Mouse (Mus musculus): ENCODE data around the gene Wdcp. TPM values are rescaled to one million over a fixed set of nuclear protein-coding genes. Genes with fewer than 3 reads are reported as not detected.

Gene Wdcp
- polyA plus RNA-seq (2015; fragmentation: Nextera tagmentation; extraction: Ambion mirVana) = 17.4 and 21.3 TPM in 2 replicates

DNA sequence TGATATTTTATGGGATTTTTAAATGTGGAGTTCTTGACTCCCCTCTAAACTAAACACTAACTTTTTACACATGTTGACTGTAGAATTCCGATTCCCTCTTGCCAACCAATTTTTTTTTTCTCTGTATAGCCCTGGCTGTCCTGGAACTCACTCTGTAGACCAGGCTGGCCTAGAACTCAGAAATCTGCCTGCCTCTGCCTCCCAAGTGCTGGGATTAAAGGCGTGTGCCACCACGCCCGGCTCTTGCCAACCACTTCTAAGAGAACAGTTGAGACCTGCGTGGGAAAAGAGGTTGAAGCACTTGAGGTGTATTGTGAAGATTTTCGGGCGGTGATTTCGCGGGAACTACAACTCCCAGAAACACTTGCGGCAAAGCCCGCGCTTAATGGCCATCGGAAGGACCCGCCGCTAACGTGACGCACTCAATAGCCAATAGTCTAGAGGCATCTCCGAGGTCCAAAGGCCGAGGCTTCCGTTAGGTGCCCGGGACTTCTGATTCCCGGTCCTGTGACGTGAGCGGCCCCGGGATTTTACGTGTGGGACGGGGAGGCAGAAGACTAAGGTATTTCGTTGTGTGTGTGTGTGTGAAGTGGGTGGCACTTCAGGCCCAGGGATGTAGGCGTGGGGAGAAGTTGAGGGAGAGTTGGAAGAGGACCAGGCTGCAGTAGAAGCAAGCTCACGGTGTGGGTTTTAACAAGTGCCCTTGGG, at the start of gene Wdcp:
Gene Wdcp, plus strand, starts transcription at position 414 of the 708 bp plus-strand sequence.

DNA sequence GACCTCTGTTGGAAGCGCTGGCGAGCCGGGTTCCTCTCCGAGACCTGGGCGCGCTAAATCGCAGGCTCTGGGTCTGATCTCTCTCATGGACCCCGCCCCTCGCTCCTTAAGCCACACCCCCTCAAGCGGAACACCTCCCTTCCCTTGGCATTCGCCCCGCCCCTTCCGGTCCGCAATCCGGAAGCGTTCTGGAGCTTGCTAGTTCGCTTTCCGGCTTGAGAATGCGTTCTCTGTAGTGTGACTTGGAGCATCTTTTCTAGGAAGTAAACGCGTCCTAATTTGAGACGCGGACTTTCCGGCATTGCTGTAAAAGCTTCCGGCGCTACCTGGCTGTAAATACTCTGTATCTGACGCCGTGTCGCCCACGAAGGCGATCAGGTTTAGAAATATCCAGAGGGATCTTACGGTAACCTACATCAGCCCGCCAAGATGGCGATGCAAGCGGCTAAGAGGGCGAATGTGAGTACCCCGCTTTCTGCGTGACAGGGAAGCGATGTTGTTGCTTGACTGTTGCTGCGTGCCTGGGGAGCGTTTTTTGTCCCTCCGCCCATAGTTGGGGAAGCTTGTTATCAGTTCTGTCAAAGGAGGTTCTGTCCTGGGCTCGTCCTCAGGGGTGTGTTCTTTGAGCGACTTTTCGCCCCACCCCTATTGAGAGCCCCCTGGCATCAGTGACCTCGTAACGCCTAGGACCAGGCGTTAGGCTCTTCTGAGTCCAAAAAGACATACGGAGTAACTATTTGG, 25.6 kb upstream of the Wdcp start, which contains the start of gene Sf3b6:
Gene Sf3b6, plus strand, starts transcription at position 184 of the 741 bp plus-strand sequence.

DNA sequence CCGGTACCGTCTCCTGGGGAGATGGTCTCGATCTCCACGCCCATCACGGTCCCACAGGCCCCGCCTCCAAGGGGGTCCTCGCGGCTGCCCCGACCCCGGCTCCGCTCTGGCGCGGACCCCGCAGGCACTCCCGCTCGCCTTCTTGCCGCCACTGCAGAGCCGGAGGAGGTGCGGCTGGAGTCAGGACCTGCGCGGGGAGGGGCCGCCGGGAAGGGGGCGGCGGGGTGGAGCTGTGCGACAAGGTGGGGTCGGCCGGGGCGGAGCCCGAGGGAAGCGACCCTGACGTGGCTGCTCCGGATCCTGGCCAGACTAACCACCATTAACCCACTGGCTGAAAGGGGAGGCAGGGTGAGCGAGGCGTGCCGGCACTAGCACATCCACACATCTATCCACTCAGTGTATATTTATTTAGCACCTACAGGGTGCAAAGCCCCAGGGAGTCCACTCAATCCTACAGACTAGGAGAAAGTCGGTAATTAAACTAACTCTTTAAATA, 1.7 kb upstream of the Wdcp start, which contains the start of gene Fkbp1b:
Gene Fkbp1b, minus strand, starts transcription at position 200 of the 496 bp plus-strand sequence.

DNA sequence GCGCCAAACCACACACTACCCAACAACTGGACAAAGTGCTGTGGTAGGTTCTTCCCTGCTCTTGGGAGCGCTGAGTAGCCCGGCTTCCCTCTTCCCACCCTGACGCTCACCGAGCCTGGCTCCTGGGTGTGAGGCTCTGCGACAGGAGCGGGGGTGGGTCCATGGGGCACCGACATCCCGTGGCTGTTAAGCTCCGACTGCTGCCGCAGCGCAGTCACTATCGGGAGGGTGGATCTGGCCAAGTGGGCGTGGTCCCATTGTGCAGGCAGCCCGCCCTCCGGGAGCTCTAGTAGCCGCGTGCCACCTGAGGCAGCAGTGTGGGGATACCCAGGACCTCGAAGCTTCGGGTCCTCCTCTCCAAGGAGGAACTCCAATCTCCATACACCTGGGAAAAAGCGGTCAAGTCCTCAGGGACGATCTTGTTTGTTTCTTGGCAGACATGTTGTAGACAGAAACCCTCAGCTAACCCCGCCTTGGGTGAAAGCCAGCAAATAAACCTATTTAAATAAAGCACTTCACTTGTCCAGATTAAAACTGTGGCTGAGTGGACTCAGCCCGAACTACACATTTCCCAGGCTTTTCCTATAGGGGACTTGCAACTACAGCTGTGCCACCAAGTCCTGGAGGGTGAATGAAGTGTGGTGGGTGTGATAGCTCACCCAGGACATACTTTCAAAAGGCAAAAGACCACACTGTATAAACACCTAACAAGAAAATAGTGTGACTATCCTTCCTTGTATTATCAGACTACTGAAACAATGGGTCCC, 31.2 kb downstream of the Wdcp start, which contains the start of gene Mfsd2b:
Gene Mfsd2b, minus strand, starts transcription at position 199 of the 767 bp plus-strand sequence.

DNA sequence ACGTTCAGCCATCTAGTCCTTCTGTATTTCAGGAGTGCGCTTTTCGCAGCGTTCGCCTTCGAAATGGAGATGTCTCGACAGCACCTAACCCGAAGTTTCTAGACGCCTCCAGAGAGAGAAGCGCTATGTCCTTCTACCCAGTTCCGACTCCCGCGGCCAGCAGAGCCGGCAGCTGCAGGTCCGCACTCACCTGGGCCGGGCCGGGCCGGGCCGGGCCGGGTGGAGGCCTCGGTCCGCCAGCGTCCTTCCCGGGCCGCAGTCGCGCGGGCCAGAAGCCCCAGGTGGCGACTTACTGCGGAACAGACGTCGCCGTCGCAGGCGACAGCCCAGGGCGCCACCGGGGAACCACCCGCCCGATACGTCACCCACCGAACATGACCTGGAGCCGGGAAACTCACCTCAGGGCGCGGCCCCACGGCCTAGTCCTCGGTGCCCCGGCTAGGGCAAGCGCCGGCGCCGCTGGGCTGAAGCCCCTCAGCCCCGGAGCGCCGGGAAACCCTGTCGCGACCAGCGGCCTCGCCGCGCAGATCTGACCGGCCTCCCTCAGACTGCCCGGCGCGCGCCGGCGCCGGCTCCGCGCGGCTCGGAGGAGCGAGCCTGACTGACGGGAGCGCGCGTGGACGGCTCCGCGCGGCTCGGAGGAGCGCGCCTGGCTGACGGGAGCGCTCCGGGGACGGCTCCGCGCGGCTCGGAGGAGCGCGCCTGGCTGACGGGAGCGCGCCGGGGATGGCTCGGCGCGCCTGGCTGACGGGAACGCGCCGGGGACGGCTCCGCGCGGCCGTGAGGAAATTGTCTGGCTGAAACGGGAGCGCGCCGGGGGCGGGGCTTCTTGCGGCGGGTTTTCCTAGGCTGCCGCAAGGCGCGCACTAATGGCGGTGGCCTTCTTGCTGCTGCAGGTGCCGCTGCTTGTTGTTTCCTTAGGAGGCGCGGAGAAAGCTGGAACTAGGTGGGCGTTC, 64.1 kb downstream of the Wdcp start, which contains the start of gene Ubxn2a:
Gene Ubxn2a, minus strand, starts transcription at position 755 of the 956 bp plus-strand sequence.

Other genes with a start within 250 kb of the Wdcp start
- gene Fam228a, start 104.9 kb upstream of the Wdcp start, polyA plus RNA-seq (2015; fragmentation: Nextera tagmentation; extraction: Ambion mirVana) = 0.05 and 0.24 TPM in 2 replicates
- 1.7 and 1.8 TPM in 2 replicates for gene Pfn4, start 74.3 kb upstream of the Wdcp start, polyA plus RNA-seq (2015; fragmentation: Nextera tagmentation; extraction: Ambion mirVana)
- 1.3 and 1.5 TPM in 2 replicates for gene Fam228b, start 74.0 kb upstream of the Wdcp start, polyA plus RNA-seq (2015; fragmentation: Nextera tagmentation; extraction: Ambion mirVana)
- 284 and 288 TPM in 2 replicates for gene Sf3b6, start 25.8 kb upstream of the Wdcp start, polyA plus RNA-seq (2015; fragmentation: Nextera tagmentation; extraction: Ambion mirVana)
- gene Fkbp1b, start 1.7 kb upstream of the Wdcp start, polyA plus RNA-seq (2015; fragmentation: Nextera tagmentation; extraction: Ambion mirVana) = 3.7 and 4.4 TPM in 2 replicates
- 70.9 and 72.7 TPM in 2 replicates for gene Mfsd2b, start 31.1 kb downstream of the Wdcp start, polyA plus RNA-seq (2015; fragmentation: Nextera tagmentation; extraction: Ambion mirVana)
- 37.5 and 43.0 TPM in 2 replicates for gene Ubxn2a, start 64.4 kb downstream of the Wdcp start, polyA plus RNA-seq (2015; fragmentation: Nextera tagmentation; extraction: Ambion mirVana)
- 11.1 and 11.6 TPM in 2 replicates for gene Atad2b, start 74.0 kb downstream of the Wdcp start, polyA plus RNA-seq (2015; fragmentation: Nextera tagmentation; extraction: Ambion mirVana)